8 mouse cellular contexts compared by ENCODE assay signal in genomic region chr11:11820737-11821136, GRCm38 (mm10). TPM values are rescaled to one million over a fixed set of nuclear protein-coding genes. Genes with fewer than 3 reads are reported as not detected.
A peak's percentile ranks its signal among the peaks of the same experiment; 100 is the strongest.
DNase-seq lines count a peak whose midpoint lies in the region; ATAC-seq lines count a peak whose summit lies in the region.

No protein-coding gene starts in this region.

- no peak overlapping the region for H3K4me2 ChIP-seq in forebrain, embryonic 15.5 days (replicated peaks)

- no peaks in the 10 kb centered on the region for H3K27me3 ChIP-seq in forebrain, embryonic 15.5 days
- peaks cover 38% of the 10 kb centered on the region for H3K27me3 ChIP-seq in megakaryocyte, embryonic 14.5 days (replicated peaks)

- peak; percentile 9; the same call in 1 of the 2 replicates for ATAC-seq in forebrain, embryonic 15.5 days (replicated peaks)

- WGBS in forebrain, embryonic 15.5 days, result 66% methylated on average over 3 of the region's 3 CpGs

- peak overlapping the region; percentile 11; the same call in 1 of the 2 replicates for H3K27ac ChIP-seq in forebrain, embryonic 15.5 days (replicated peaks)

- peak; percentile 43 for DNase-seq in adrenal gland, adult 2 months
- no peak for DNase-seq in adrenal gland, postnatal 10 days
- peak; percentile 78 for DNase-seq in 3134 (ENCODE audit: extremely low read depth, insufficient read length, low spot score)
- DNase-seq in right cerebral cortex, postnatal 4 days, result no peak
- DNase-seq in layer of hippocampus, postnatal 10 days (ENCODE audit: low spot score in 2 of 2), result no peak
- DNase-seq in spleen, postnatal 10 days (ENCODE audit: low spot score in 2 of 2), result no peak

- H3K9ac ChIP-seq in forebrain, embryonic 15.5 days (replicated peaks), result no peak overlapping the region

- no peaks in the 10 kb centered on the region for H3K9me3 ChIP-seq in forebrain, embryonic 15.5 days
- H3K9me3 ChIP-seq in megakaryocyte, embryonic 14.5 days, result no peaks in the 10 kb centered on the region

- H3K4me3 ChIP-seq in forebrain, embryonic 15.5 days, result no peak overlapping the region
- H3K4me3 ChIP-seq in megakaryocyte, embryonic 14.5 days (replicated peaks), result peak overlapping the region; percentile 29

- peaks cover 32% of the 10 kb centered on the region for H3K4me1 ChIP-seq in forebrain, embryonic 15.5 days
- H3K4me1 ChIP-seq in megakaryocyte, embryonic 14.5 days, result peaks cover 37% of the 10 kb centered on the region

- no peaks in the 10 kb centered on the region for H3K36me3 ChIP-seq in forebrain, embryonic 15.5 days
- H3K36me3 ChIP-seq in megakaryocyte, embryonic 14.5 days (replicated peaks; ENCODE audit: low read length), result no peaks in the 10 kb centered on the region

RNA-seq across cellular contexts. Expression of gene Fignl1, which starts 12.0 kb away (rescaled TPM):
- total RNA-seq in adrenal gland, adult 2 months (2021), result 1 to 10 TPM; 1.3 to 2.7 TPM
- polyA plus RNA-seq in adrenal gland, adult 2 months (2012; rRNA removed), result 0.20 and 0.22 TPM in 2 replicates
- 10 to 100 TPM in 1 of 2 experiments, 1 to 10 TPM in 1; 8.9 to 12.1 TPM for total RNA-seq in adrenal gland, postnatal 10 days (2021)
- polyA plus RNA-seq in forebrain, embryonic 15.5 days (2015; fragmentation: Nextera tagmentation; extraction: Ambion mirVana), result 26.1 and 29.9 TPM in 2 replicates
- polyA plus RNA-seq in megakaryocyte, embryonic 14.5 days (2012; ENCODE audit: insufficient read depth, low replicate concordance), result 0.17 TPM in 1 of 2 replicates, not detected in the other
- total RNA-seq in layer of hippocampus, postnatal 10 days (2021), result 1 to 10 TPM; 2.1 to 2.9 TPM

Comparison
In these comparisons a context has a peak if more than half of its experiments do, and no peak if none do; other contexts are left out.
1. DNase-seq: peak in adrenal gland, adult 2 months (single experiment) and 3134 (single experiment); none in adrenal gland, postnatal 10 days (single experiment), right cerebral cortex, postnatal 4 days (single experiment), layer of hippocampus, postnatal 10 days (0 of 2) and spleen, postnatal 10 days (0 of 2).